Mouse (Mus musculus) C2C12 (cell line): Measurements from ENCODE around the gene Cdk2ap2. TPM values are rescaled to one million over a fixed set of nuclear protein-coding genes. Genes with fewer than 3 reads are reported as not detected.
"Not testable (repeated sequence)": the region's sequence is repeated elsewhere in the genome, so short reads cannot be mapped to it uniquely, and the experiment has no call there.

Experiments
- H3K27me3 ChIP-seq: one replicate; pipeline ENCODE4 v1.6.1; 2011; ENCODE audit not compliant: control insufficient read depth, insufficient read depth, insufficient read length
- H3K36me3 ChIP-seq: one replicate; pipeline ENCODE4 v1.6.1; 2011; ENCODE audit not compliant: control insufficient read depth, insufficient read depth
- H3K4me3 ChIP-seq: one replicate; pipeline ENCODE4 v1.5.1; 2011; ENCODE audit warnings: mild to moderate bottlenecking, control low read depth; ENCODE audit not compliant: poor library complexity, insufficient read depth, severe bottlenecking
- H3K79me2 ChIP-seq: one replicate; pipeline ENCODE4 v1.6.1; 2011; ENCODE audit not compliant: control insufficient read depth, insufficient read depth
- H3K79me3 ChIP-seq: one replicate; pipeline ENCODE4 v1.6.1; 2011; ENCODE audit warnings: low read depth, control low read depth
- H3ac ChIP-seq: one replicate; pipeline ENCODE3; 2011; ENCODE audit warnings: low read depth; ENCODE audit not compliant: control insufficient read depth, insufficient read length
- CEBPB ChIP-seq: IDR thresholded peaks from one replicate; pipeline ENCODE4 v1.6.1; 2011; ENCODE audit warnings: low read depth, mild to moderate bottlenecking, control low read depth, moderate library complexity
- CTCF ChIP-seq: IDR thresholded peaks from one replicate; pipeline ENCODE4 v1.5.1; 2011; ENCODE audit not compliant: control insufficient read depth, insufficient read depth, insufficient read length
- FOSL1 ChIP-seq: IDR thresholded peaks from one replicate; pipeline ENCODE4 v1.8.0; 2011; ENCODE audit warnings: mild to moderate bottlenecking, low read length; ENCODE audit not compliant: poor library complexity, insufficient read depth, severe bottlenecking
- MAX ChIP-seq: IDR thresholded peaks from one replicate; pipeline ENCODE4 v1.6.1; 2011; ENCODE audit warnings: mild to moderate bottlenecking, control low read depth
- MYOD1 ChIP-seq: IDR thresholded peaks from one replicate; pipeline ENCODE4 v1.6.1; 2011; ENCODE audit warnings: low read depth; ENCODE audit not compliant: control insufficient read depth, insufficient read length
- MYOG ChIP-seq: IDR thresholded peaks from one replicate; pipeline ENCODE4 v1.6.1; 2011; ENCODE audit not compliant: control insufficient read depth, insufficient read length; ENCODE audit errors: extremely low read depth
- USF1 ChIP-seq: IDR thresholded peaks from one replicate; pipeline ENCODE4 v1.6.1; 2011; ENCODE audit warnings: low read depth, mild to moderate bottlenecking, control low read depth, moderate library complexity
- polyA plus RNA-seq: library from polyadenylated mRNA; unstranded; fragments of >200 nt; fragmentation: generic; extraction: Trizol; gene quantifications from one replicate; pipeline ENCODE4 v1.2.1, GENCODE M21; 2012; ENCODE audit warnings: missing spikeins

Gene Cdk2ap2
- polyA plus RNA-seq, 1 experiment, result 134 TPM

DNA sequence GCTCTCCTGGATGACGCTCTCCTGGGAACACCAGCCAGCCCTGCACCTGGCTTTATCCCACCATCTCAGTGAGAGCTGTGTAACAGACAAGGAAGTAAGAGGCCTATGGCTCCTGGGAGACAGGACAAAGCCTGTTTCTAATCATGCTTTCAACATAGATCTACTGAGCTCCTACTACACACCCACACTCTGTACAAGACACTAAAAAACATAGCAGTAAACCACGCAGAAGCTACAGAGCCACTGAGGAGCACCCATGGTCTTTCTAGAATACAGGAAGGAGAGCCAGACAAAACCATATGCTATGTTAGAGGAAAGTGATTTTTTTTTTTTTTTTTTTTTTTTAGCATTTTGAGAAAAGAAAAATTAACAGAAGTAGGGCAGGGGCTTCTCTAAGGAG lies 21.4 kb downstream of the Cdk2ap2 start:
- TF ChIP-seq MYOD1 (no peak), USF1 (no peak), MAX (no peak)
- Histone ChIP-seq H3K36me3 (peaks cover 39% of the 10 kb centered on the region), H3K79me2 (peaks cover 38% of the 10 kb centered on the region), H3K79me3 (peaks cover 10% of the 10 kb centered on the region), H3K27me3 (no peaks in the 10 kb centered on the region), H3ac (no peak overlapping the region), H3K4me3 (no peak overlapping the region)

DNA sequence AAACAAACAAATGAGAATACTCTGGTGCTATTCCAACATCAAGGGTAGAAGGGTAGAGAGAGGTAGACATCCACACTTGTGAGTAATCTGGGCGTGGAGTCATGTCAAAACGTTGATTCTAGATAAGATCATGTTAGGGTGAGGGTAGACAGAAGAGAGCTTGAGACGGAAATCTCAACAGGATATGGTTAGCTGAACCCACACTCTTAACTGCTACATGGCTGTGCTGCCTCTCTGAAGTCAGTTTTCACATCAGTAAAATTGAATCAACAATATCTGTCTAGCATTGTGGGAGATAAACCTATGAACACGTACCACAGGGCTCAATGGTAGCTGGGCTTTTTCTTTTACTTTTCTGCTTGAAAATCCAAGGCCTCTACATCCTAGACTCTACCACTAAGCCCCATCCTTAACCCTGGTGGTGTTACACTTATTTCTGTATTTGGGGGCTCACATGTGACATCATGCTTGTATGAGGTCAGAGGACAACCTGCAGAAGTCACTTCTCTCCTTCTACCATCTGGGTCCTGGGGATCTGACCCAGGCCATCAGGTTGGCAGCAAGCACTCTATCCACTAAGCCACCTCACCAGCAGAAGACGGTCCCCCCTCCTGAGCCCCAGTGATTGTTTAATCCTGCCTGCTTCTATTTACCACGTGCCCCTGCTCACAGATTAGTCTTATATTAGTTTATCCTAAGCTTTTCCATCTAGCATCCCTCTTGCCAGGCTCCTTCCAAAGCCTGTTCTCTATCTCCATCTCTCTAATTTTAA lies 22.9 kb downstream of the Cdk2ap2 start:
- TF ChIP-seq MYOG, result no peak
- no peak for TF ChIP-seq MYOD1
- TF ChIP-seq FOSL1, result no peak
- no peak for TF ChIP-seq USF1
- no peak for TF ChIP-seq CTCF
- TF ChIP-seq MAX, result no peak
- TF ChIP-seq CEBPB, result no peak
- H3K4me3 ChIP-seq, result no peak overlapping the region

DNA sequence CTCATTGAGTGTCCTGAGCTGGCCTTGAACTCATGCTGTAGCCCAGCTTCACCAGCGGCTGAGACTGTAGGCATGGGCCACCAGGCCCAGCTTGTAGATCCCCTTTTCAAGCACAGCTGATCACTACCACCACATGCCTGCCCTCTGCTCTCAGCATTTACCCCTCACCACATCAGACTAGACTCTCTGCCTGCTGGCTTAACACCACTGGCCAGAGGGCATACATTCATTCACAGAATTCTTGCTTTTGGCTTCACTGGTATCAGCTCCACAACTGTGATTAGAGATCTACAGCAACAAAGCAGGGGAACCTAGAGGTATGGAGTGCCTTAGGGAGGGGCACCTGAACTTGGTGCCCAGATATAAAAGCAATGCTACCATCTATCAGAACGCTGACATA lies 23.5 kb downstream of the Cdk2ap2 start:
- H3K27me3 ChIP-seq, result no peaks in the 10 kb centered on the region
- H3K36me3 ChIP-seq, result peaks cover 17% of the 10 kb centered on the region
- H3K79me3 ChIP-seq, result peaks cover 10% of the 10 kb centered on the region
- H3K79me2 ChIP-seq, result peaks cover 38% of the 10 kb centered on the region
- no peak overlapping the region for H3K4me3 ChIP-seq
- no peak overlapping the region for H3ac ChIP-seq
- no peak for TF ChIP-seq CEBPB
- TF ChIP-seq FOSL1, result no peak
- TF ChIP-seq MYOD1, result no peak
- no peak for TF ChIP-seq MAX
- no peak for TF ChIP-seq USF1
- TF ChIP-seq MYOG, result no peak
- TF ChIP-seq CTCF, result no peak

More for the DNA sequence above, 22.9 kb downstream of the Cdk2ap2 start:
- no peak overlapping the region for H3ac ChIP-seq
- peaks cover 38% of the 10 kb centered on the region for H3K79me2 ChIP-seq
- peaks cover 23% of the 10 kb centered on the region for H3K36me3 ChIP-seq
- no peaks in the 10 kb centered on the region for H3K27me3 ChIP-seq
- H3K79me3 ChIP-seq, result peaks cover 10% of the 10 kb centered on the region

DNA sequence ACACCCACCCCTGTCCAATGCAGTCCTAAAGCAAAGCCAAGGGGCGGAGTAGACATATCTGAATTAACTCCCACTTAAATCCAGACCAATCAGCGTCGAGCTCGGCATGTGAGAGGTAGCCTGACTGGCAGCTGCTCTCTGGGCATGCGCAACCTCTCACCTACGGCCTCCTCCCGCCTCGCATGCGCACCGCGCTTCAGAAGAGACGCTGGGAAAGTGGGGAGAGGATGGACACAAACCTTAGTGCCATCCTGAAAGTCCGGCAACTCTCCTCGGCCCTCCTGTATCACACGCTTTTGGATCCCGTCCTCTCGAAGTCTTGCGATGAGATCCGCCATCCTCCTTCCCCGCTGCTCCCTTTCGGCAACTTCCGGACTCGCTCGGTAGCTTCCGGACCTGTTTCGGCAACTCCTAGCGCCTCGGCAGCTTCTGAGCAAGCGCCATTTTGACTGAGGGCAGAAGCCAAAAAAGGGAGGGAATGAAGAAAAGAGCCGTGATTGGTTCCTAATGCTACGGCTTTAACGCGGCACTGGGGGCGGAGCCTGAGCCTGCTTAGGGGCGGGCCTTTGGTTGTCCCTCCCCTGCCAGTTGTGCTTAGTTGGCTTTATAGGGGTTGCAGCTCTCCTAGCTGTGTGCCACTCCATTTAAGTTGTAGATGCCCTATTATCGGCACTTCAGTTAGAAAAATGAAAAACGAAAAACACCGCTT lies 24.3 kb downstream of the Cdk2ap2 start:
- TF ChIP-seq FOSL1, result no peak
- no peak for TF ChIP-seq USF1
- peak; percentile 100 for TF ChIP-seq MAX
- H3K27me3 ChIP-seq, result no peaks in the 10 kb centered on the region
- peaks cover 41% of the 10 kb centered on the region for H3K79me2 ChIP-seq
- H3ac ChIP-seq, result peak overlapping the region; percentile 68
- peaks cover 12% of the 10 kb centered on the region for H3K79me3 ChIP-seq
- peak overlapping the region; percentile 41 for H3K4me3 ChIP-seq
- peaks cover 10% of the 10 kb centered on the region for H3K36me3 ChIP-seq

DNA sequence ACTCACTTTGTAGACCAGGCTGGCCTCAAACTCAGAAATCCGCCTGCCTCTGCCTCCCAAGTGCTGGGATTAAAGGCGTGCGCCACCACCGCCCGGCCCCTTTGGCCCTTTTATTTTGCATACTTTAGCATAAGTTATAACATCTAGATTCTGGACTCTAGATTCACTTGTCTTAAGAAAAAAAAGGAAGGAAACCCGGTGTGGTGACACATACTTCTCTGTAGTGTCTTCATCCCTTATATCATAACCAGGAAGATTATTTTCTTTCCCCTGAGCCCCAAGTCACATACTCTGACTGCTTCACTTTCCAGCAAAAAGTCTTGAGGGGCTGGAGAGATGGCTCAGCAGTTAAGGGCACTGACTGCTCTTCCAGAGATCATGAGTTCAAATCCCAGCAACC lies 24.9 kb downstream of the Cdk2ap2 start:
- H3K4me3 ChIP-seq, result not testable (repeated sequence)
- H3K79me3 ChIP-seq, result peaks cover 15% of the 10 kb centered on the region

More for the DNA sequence above, 24.9 kb downstream of the Cdk2ap2 start:
- peaks cover 46% of the 10 kb centered on the region for H3K79me2 ChIP-seq
- H3ac ChIP-seq, H3K27me3 ChIP-seq, H3K36me3 ChIP-seq: not testable (repeated sequence)
